ENCODE assay signal across 7 mouse cellular contexts in genomic region chr9:86570946-86571345, GRCm38 (mm10). TPM values are rescaled to one million over a fixed set of nuclear protein-coding genes. Genes with fewer than 3 reads are reported as not detected.
DNase-seq lines count a peak whose midpoint lies in the region; ATAC-seq and TF ChIP-seq lines count a peak whose summit lies in the region.

No protein-coding gene starts in this region.

- H3K9me3 ChIP-seq in forebrain, embryonic 15.5 days: no peaks in the 10 kb centered on the region
- H3K9me3 ChIP-seq in liver, embryonic 16.5 days (replicated peaks; ENCODE audit: control insufficient read depth, low read length): no peaks in the 10 kb centered on the region

- peaks cover 5% of the 10 kb centered on the region for H3K4me1 ChIP-seq in testis, adult 2 months (ENCODE audit: control insufficient read depth, insufficient read depth, low read length)
- peaks cover 19% of the 10 kb centered on the region for H3K4me1 ChIP-seq in forebrain, embryonic 15.5 days
- H3K4me1 ChIP-seq in liver, embryonic 16.5 days (ENCODE audit: control insufficient read depth, low read depth, low read length): peaks cover 11% of the 10 kb centered on the region

- TF ChIP-seq POLR2A in testis, adult 2 months (IDR thresholded peaks at IDR 0.05; ENCODE audit: control insufficient read depth, low read depth, low read length): no peak

- peak overlapping the region; percentile 99 for H3K4me2 ChIP-seq in forebrain, embryonic 15.5 days (replicated peaks)
- H3K4me2 ChIP-seq in liver, embryonic 16.5 days (ENCODE audit: low read depth, low read length): peak overlapping the region; percentile 100

- H3K9ac ChIP-seq in forebrain, embryonic 15.5 days (replicated peaks): peak overlapping the region; percentile 79; the same call in 1 of the 2 replicates
- H3K9ac ChIP-seq in liver, embryonic 16.5 days (ENCODE audit: low read depth, low read length): no peak overlapping the region

- no peak for DNase-seq in testis, postnatal 14 days (ENCODE audit: low spot score)
- DNase-seq in thymus, postnatal 25 days: no peak
- no peak for DNase-seq in adrenal gland, postnatal 25 days
- no peak for DNase-seq in embryo, embryonic 11 days

- no peak for ATAC-seq in forebrain, embryonic 15.5 days (replicated peaks)
- no peak for ATAC-seq in liver, embryonic 16.5 days (ENCODE audit: low read depth)

- H3K4me3 ChIP-seq in testis, adult 2 months (ENCODE audit: control insufficient read depth, low read depth, low read length): peak overlapping the region; percentile 71
- peak overlapping the region; percentile 96 for H3K4me3 ChIP-seq in forebrain, embryonic 15.5 days
- peak overlapping the region; percentile 79 for H3K4me3 ChIP-seq in liver, embryonic 16.5 days (ENCODE audit: low read depth, low read length)

- H3K36me3 ChIP-seq in testis, adult 2 months (ENCODE audit: control insufficient read depth, insufficient read depth, low read length): no peaks in the 10 kb centered on the region; the same call in 1 of the 2 replicates
- peaks cover 24% of the 10 kb centered on the region for H3K36me3 ChIP-seq in forebrain, embryonic 15.5 days
- H3K36me3 ChIP-seq in liver, embryonic 16.5 days (ENCODE audit: control insufficient read depth, insufficient read depth): no peaks in the 10 kb centered on the region

- H3K27me3 ChIP-seq in testis, adult 2 months (ENCODE audit: control insufficient read depth, insufficient read depth, low read length): no peaks in the 10 kb centered on the region
- no peaks in the 10 kb centered on the region for H3K27me3 ChIP-seq in forebrain, embryonic 15.5 days
- H3K27me3 ChIP-seq in liver, embryonic 16.5 days (ENCODE audit: control insufficient read depth, insufficient read depth, low read depth, low read length): no peaks in the 10 kb centered on the region

- WGBS in forebrain, embryonic 15.5 days: 24% methylated on average over 8 of the region's 8 CpGs
- 16% methylated on average over 8 of the region's 8 CpGs for WGBS in liver, embryonic 16.5 days (ENCODE audit: insufficient replicate concordance)

- peak overlapping the region; percentile 63 for H3K27ac ChIP-seq in testis, adult 2 months (ENCODE audit: control insufficient read depth, insufficient read depth, low read depth, low read length)
- H3K27ac ChIP-seq in forebrain, embryonic 15.5 days (replicated peaks): peak overlapping the region; percentile 71; the same call in 1 of the 2 replicates
- no peak overlapping the region; the same call in 1 of the 2 replicates for H3K27ac ChIP-seq in liver, embryonic 16.5 days (ENCODE audit: low read length)

- no peak for TF ChIP-seq CTCF in testis, adult 2 months (IDR thresholded peaks at IDR 0.05; ENCODE audit: control insufficient read depth, insufficient read depth, insufficient replicate concordance, low read depth, low read length)

RNA-seq across cellular contexts. Expression of gene Pgm3, which starts 0.7 kb away (rescaled TPM):
- polyA plus RNA-seq in testis, adult 2 months (2012; rRNA removed): 5.2 and 6.2 TPM in 2 replicates
- 41.5 and 42.1 TPM in 2 replicates for polyA plus RNA-seq in forebrain, embryonic 15.5 days (2015; fragmentation: Nextera tagmentation; extraction: Ambion mirVana)
- 18.9 and 19.5 TPM in 2 replicates for polyA plus RNA-seq in liver, embryonic 16.5 days (2015; fragmentation: Nextera tagmentation; extraction: Ambion mirVana)
- 36.6 and 40.3 TPM in 2 replicates for total RNA-seq in adrenal gland, postnatal 25 days (2021)

RNA-seq across cellular contexts. Expression of gene Rwdd2a, which starts 0.8 kb away (rescaled TPM):
- polyA plus RNA-seq in testis, adult 2 months (2012; rRNA removed): 59.0 and 61.4 TPM in 2 replicates
- 8.6 and 10.2 TPM in 2 replicates for polyA plus RNA-seq in forebrain, embryonic 15.5 days (2015; fragmentation: Nextera tagmentation; extraction: Ambion mirVana)
- 0.96 and 0.97 TPM in 2 replicates for polyA plus RNA-seq in liver, embryonic 16.5 days (2015; fragmentation: Nextera tagmentation; extraction: Ambion mirVana)
- 5.6 and 11.0 TPM in 2 replicates for total RNA-seq in adrenal gland, postnatal 25 days (2021)
